Mouse (Mus musculus): Measurements from ENCODE around the gene Defa17. TPM values are rescaled to one million over a fixed set of nuclear protein-coding genes. Genes with fewer than 3 reads are reported as not detected.
"Not testable (repeated sequence)": the region's sequence is repeated elsewhere in the genome, so short reads cannot be mapped to it uniquely, and the experiment has no call there.

Defa17 gene
- polyA plus RNA-seq (2014; fragmentation: Nextera tagmentation; extraction: Ambion mirVana) = not detected in 2 replicates

DNA sequence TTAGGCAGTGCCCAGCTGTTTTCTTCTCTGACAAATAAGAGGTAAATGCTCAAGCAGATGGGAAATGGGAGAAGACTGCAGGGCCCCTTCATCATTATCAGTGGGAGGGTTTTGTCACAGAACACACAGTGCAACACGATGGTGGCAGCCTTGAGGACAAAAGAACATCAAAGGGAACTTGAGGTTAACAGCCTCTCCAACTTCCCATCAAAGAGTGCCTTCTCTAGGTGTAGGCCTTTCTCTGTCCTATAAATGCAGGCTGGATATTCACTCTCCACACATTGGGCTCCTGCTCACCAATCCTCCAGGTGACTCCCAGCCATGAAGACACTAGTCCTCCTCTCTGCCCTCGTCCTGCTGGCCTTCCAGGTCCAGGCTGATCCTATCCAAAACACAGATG lies at the start of gene Defa17:
Defa17 (plus strand) TSS at position 301 of the 400 bp plus-strand sequence.
- not testable (repeated sequence) for H3K9ac ChIP-seq

DNA sequence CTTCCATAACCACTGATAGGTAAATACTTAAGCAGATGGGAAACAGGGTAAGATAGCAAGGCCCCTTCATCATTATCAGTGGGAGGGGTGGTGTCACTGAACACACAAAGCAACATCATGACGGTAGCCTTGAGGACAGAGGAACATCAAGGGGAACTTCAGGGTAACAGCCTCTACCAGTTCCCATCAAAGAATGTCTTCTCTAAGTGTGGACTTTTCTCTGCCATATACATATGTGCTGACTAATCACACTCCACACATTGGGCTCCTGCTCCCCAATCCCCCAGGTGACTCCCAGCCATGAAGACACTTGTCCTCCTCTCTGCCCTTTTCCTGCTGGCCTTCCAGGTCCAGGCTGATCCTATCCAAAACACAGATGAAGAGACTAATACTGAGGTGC lies 37.7 kb upstream of the Defa17 start, which contains the start of gene Defa26:
Defa26 (plus strand) TSS at position 301 of the 400 bp plus-strand sequence.
- not testable (repeated sequence) for H3K4me2 ChIP-seq; H3K27me3 ChIP-seq (ENCODE audit: insufficient read depth, low read length); H3K4me3 ChIP-seq (ENCODE audit: low read depth, low read length); ATAC-seq (ENCODE audit: insufficient read depth); H3K27ac ChIP-seq (ENCODE audit: low read depth); H3K9me3 ChIP-seq (ENCODE audit: low read depth, low read length); H3K36me3 ChIP-seq (ENCODE audit: insufficient read depth); DNase-seq; H3K9ac ChIP-seq; H3K4me1 ChIP-seq (ENCODE audit: insufficient read depth)
- WGBS = no CpG with 5 or more reads among the region's 1 CpGs

More for the DNA sequence above, at the start of gene Defa17:
- ATAC-seq (ENCODE audit: insufficient read depth); DNase-seq; H3K27me3 ChIP-seq (ENCODE audit: insufficient read depth, low read length); H3K9me3 ChIP-seq (ENCODE audit: low read depth, low read length); H3K4me2 ChIP-seq; H3K4me3 ChIP-seq (ENCODE audit: low read depth, low read length); H3K36me3 ChIP-seq (ENCODE audit: insufficient read depth); H3K27ac ChIP-seq (ENCODE audit: low read depth); H3K4me1 ChIP-seq (ENCODE audit: insufficient read depth): not testable (repeated sequence)
- no CpG with 5 or more reads among the region's 2 CpGs for WGBS

DNA sequence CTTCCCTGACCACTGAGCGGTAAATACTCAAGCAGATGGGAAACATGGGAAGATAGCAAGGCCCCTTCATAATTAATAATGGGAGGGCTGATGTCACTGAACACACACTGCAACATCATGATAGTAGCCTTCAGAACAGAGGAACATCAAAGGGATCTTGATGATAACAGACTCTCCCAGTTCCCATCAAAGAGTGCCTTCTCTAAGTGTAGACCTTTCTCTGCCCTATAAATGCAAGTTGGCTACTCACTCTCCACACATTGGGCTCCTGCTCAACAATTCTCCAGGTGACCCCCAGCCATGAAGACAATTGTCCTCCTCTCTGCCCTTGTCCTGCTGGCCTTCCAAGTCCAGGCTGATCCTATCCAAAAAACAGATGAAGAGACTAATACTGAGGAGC lies 9.9 kb downstream of the Defa17 start, which contains the start of gene Defa34:
Defa34 (plus strand) TSS at position 301 of the 400 bp plus-strand sequence.
- WGBS = 67% methylated on average over 1 of the region's 1 CpGs
- not testable (repeated sequence) for H3K4me3 ChIP-seq (ENCODE audit: low read depth, low read length); ATAC-seq (ENCODE audit: insufficient read depth); H3K27me3 ChIP-seq (ENCODE audit: insufficient read depth, low read length); H3K36me3 ChIP-seq (ENCODE audit: insufficient read depth); H3K4me1 ChIP-seq (ENCODE audit: insufficient read depth); H3K9me3 ChIP-seq (ENCODE audit: low read depth, low read length); DNase-seq; H3K9ac ChIP-seq; H3K27ac ChIP-seq (ENCODE audit: low read depth); H3K4me2 ChIP-seq

DNA sequence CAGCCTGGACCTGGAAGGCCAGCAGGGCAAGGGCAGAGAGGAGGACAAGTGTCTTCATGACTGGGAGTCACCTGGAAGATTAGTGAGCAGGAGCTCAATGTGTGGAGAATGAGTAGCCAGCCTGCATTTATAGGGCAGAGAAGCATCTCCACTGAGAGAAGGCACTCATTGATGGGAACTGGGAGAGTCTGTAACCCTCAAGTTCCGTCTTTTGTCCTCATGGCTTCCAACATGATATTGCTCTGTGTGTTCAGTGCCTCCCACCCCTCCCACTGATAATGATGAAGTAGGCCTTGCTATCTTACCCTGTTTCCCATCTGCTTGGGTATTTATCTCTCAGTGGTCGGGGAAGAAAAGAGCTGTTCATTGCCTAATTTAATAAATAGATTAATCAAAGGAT lies 48.0 kb downstream of the Defa17 start, which contains the start of gene AY761184:
AY761184 (minus strand) TSS at position 101 of the 400 bp plus-strand sequence.
- not testable (repeated sequence) for DNase-seq; H3K36me3 ChIP-seq (ENCODE audit: insufficient read depth); H3K9me3 ChIP-seq (ENCODE audit: low read depth, low read length); H3K27me3 ChIP-seq (ENCODE audit: insufficient read depth, low read length); H3K27ac ChIP-seq (ENCODE audit: low read depth); H3K4me3 ChIP-seq (ENCODE audit: low read depth, low read length); H3K4me1 ChIP-seq (ENCODE audit: insufficient read depth); H3K9ac ChIP-seq; ATAC-seq (ENCODE audit: insufficient read depth); H3K4me2 ChIP-seq
- 78% methylated on average over 2 of the region's 2 CpGs for WGBS

Other genes with a start within 250 kb of the Defa17 start
- gene Defa36, start 228.4 kb upstream of the Defa17 start, polyA plus RNA-seq (2014; fragmentation: Nextera tagmentation; extraction: Ambion mirVana) = not detected in 2 replicates
- not detected in 2 replicates for gene Gm7849, start 199.2 kb upstream of the Defa17 start, polyA plus RNA-seq (2014; fragmentation: Nextera tagmentation; extraction: Ambion mirVana)
- gene Defa20, start 146.5 kb upstream of the Defa17 start, polyA plus RNA-seq (2014; fragmentation: Nextera tagmentation; extraction: Ambion mirVana) = not detected in 2 replicates
- gene Defa32, start 126.7 kb upstream of the Defa17 start, polyA plus RNA-seq (2014; fragmentation: Nextera tagmentation; extraction: Ambion mirVana) = not detected in 2 replicates
- gene Defa37, start 90.4 kb upstream of the Defa17 start, polyA plus RNA-seq (2014; fragmentation: Nextera tagmentation; extraction: Ambion mirVana) = not detected in 2 replicates
- not detected in 2 replicates for gene Defa28, start 72.8 kb upstream of the Defa17 start, polyA plus RNA-seq (2014; fragmentation: Nextera tagmentation; extraction: Ambion mirVana)
- gene Gm7861, start 61.3 kb upstream of the Defa17 start, polyA plus RNA-seq (2014; fragmentation: Nextera tagmentation; extraction: Ambion mirVana) = not detected in 2 replicates
- not detected in 2 replicates for gene Defa26, start 37.6 kb upstream of the Defa17 start, polyA plus RNA-seq (2014; fragmentation: Nextera tagmentation; extraction: Ambion mirVana)
- not detected in 2 replicates for gene Defa34, start 10.0 kb downstream of the Defa17 start, polyA plus RNA-seq (2014; fragmentation: Nextera tagmentation; extraction: Ambion mirVana)
- not detected in 2 replicates for gene AY761184, start 47.9 kb downstream of the Defa17 start, polyA plus RNA-seq (2014; fragmentation: Nextera tagmentation; extraction: Ambion mirVana)
- not detected in 2 replicates for gene Defa24, start 78.7 kb downstream of the Defa17 start, polyA plus RNA-seq (2014; fragmentation: Nextera tagmentation; extraction: Ambion mirVana)
- gene Defb50, start 167.8 kb downstream of the Defa17 start, polyA plus RNA-seq (2014; fragmentation: Nextera tagmentation; extraction: Ambion mirVana) = not detected in 2 replicates
- gene Defb2, start 184.1 kb downstream of the Defa17 start, polyA plus RNA-seq (2014; fragmentation: Nextera tagmentation; extraction: Ambion mirVana) = not detected in 2 replicates
- gene Defb10, start 203.1 kb downstream of the Defa17 start, polyA plus RNA-seq (2014; fragmentation: Nextera tagmentation; extraction: Ambion mirVana) = not detected in 2 replicates
- gene Defb9, start 229.6 kb downstream of the Defa17 start, polyA plus RNA-seq (2014; fragmentation: Nextera tagmentation; extraction: Ambion mirVana) = not detected in 2 replicates

Data from lung, embryonic 14.5 days (tissue).